ENCODE assay signal across 22 mouse cellular contexts in the genomic region with DNA sequence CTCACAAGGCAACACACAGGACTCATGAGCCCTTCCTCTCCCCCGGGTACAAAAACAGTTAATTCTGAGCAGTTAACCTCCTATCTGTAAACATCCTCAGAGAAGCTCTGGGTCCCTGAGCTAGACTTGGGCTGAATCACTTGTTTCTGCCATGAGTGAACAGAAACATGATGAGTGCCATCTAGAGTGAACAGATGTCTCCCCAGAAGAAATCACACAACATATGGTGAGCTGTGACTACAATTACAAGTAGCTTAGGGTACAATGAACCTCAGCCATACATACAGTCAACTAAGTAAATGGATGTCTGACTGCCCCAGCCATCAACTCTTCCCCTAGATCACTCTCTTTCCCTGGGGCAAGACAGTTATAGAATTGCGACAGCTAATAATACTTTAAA. TPM values are rescaled to one million over a fixed set of nuclear protein-coding genes. Genes with fewer than 3 reads are reported as not detected.
A peak's percentile ranks its signal among the peaks of the same experiment; 100 is the strongest.
DNase-seq lines count a peak whose midpoint lies in the region; ATAC-seq lines count a peak whose summit lies in the region.
"Had no signal": no experiment of that assay in that cellular context is flagged by ENCODE, and none has a peak within 500 bp of the region (broad histone marks: within the 10 kb centered on the region; RNA-seq: fewer than 3 reads in every experiment).

No protein-coding gene starts in this region.

- H3K27me3 ChIP-seq in hindbrain, embryonic 16.5 days (replicated peaks; ENCODE audit: control insufficient read depth, insufficient read depth, low read length) = no peaks in the 10 kb centered on the region
- no peaks in the 10 kb centered on the region for H3K27me3 ChIP-seq in hindbrain, embryonic 10.5 days (ENCODE audit: insufficient read depth, poor library complexity, severe bottlenecking)
- H3K27me3 ChIP-seq: heart, embryonic 15.5 days; megakaryocyte, embryonic 14.5 days; neural tube, embryonic 12.5 days had no signal

- no peak overlapping the region for H3K9ac ChIP-seq in hindbrain, embryonic 16.5 days (ENCODE audit: low read depth, low read length)
- H3K9ac ChIP-seq: heart, embryonic 15.5 days; liver, embryonic 15.5 days; neural tube, embryonic 12.5 days had no signal

- peak; percentile 47 for DNase-seq in cerebellum, adult 9-10 months
- DNase-seq in cerebellum, postnatal 10 days = no peak
- no peak for DNase-seq in hindbrain, embryonic 10.5 days (ENCODE audit: low spot score)
- DNase-seq in right cerebral cortex, adult 18-20 months = peak; percentile 71
- no peak for DNase-seq in right cerebral cortex, postnatal 25 days
- DNase-seq in left cerebral cortex, postnatal 14 days (ENCODE audit: low spot score in 2 of 2) = peak; percentile 38 to 57
- no peak for DNase-seq in embryo, embryonic 11 days
- DNase-seq: adrenal gland, postnatal 36 days; gastrocnemius, postnatal 14 days; heart, adult 2 months; kidney, adult 9 months; lung, postnatal 10 days; thymus, adult 18-20 months had no signal

- no peak overlapping the region for H3K4me2 ChIP-seq in hindbrain, embryonic 16.5 days (ENCODE audit: low read length)
- H3K4me2 ChIP-seq: heart, embryonic 15.5 days; liver, embryonic 15.5 days; neural tube, embryonic 12.5 days had no signal

- no peaks in the 10 kb centered on the region for H3K9me3 ChIP-seq in hindbrain, embryonic 16.5 days (ENCODE audit: control insufficient read depth, low read length)
- H3K9me3 ChIP-seq in hindbrain, embryonic 10.5 days = no peaks in the 10 kb centered on the region
- H3K9me3 ChIP-seq: G1E; heart, embryonic 15.5 days; liver, embryonic 15.5 days; megakaryocyte, embryonic 14.5 days; neural tube, embryonic 12.5 days had no signal

- ATAC-seq in hindbrain, embryonic 16.5 days = peak; percentile 34; the same call in 1 of the 2 replicates
- ATAC-seq: CD4-positive, CD25-positive, alpha-beta regulatory T cell, adult 4 months had no signal

- H3K36me3 ChIP-seq in hindbrain, embryonic 16.5 days (ENCODE audit: control insufficient read depth, insufficient read depth, low read length) = no peaks in the 10 kb centered on the region
- H3K36me3 ChIP-seq in hindbrain, embryonic 10.5 days = no peaks in the 10 kb centered on the region
- H3K36me3 ChIP-seq: G1E; heart, embryonic 15.5 days; liver, embryonic 15.5 days; neural tube, embryonic 12.5 days had no signal

- no peaks in the 10 kb centered on the region for H3K4me1 ChIP-seq in hindbrain, embryonic 16.5 days (ENCODE audit: control insufficient read depth, insufficient read depth, low read depth, low read length)
- no peaks in the 10 kb centered on the region for H3K4me1 ChIP-seq in hindbrain, embryonic 10.5 days (replicated peaks)
- H3K4me1 ChIP-seq: heart, embryonic 15.5 days; liver, embryonic 15.5 days; neural tube, embryonic 12.5 days had no signal

- H3K27ac ChIP-seq in hindbrain, embryonic 16.5 days (ENCODE audit: low read depth, low read length) = no peak overlapping the region
- no peak overlapping the region for H3K27ac ChIP-seq in hindbrain, embryonic 10.5 days
- H3K27ac ChIP-seq: heart, adult 2 months; heart, embryonic 15.5 days; liver, embryonic 15.5 days; neural tube, embryonic 12.5 days had no signal

- intact Hi-C loops in left cerebral cortex, postnatal 14 days (cut with DNase I) = loop anchor here (10.0 kb wide), 1 partner anchor 650 kb away; no protein-coding TSS in a partner anchor

- 91% methylated on average over 2 of the region's 2 CpGs for WGBS in hindbrain, embryonic 16.5 days
- 89% methylated on average over 2 of the region's 2 CpGs for WGBS in hindbrain, embryonic 10.5 days

- no peak overlapping the region for H3K4me3 ChIP-seq in hindbrain, embryonic 16.5 days (ENCODE audit: low read length)
- H3K4me3 ChIP-seq in hindbrain, embryonic 10.5 days = no peak overlapping the region
- H3K4me3 ChIP-seq: erythroblast, embryonic 14.5 days; heart, adult 2 months; heart, embryonic 15.5 days; liver, embryonic 15.5 days; megakaryocyte, embryonic 14.5 days; neural tube, embryonic 12.5 days had no signal

RNA-seq across cellular contexts. Expression of a gene that starts 7.9 kb away (rescaled TPM):
- polyA plus RNA-seq in hindbrain, embryonic 16.5 days (2015; fragmentation: Nextera tagmentation; extraction: Ambion mirVana) = 42.1 and 45.1 TPM in 2 replicates
- polyA plus RNA-seq in hindbrain, embryonic 10.5 days (2016; fragmentation: Nextera tagmentation; extraction: Ambion mirVana) = 1.7 and 3.0 TPM in 2 replicates
- 10 to 100 TPM; 38.2 to 42.1 TPM for total RNA-seq in left cerebral cortex, postnatal 14 days (2021)
- total RNA-seq: monocyte, adult 5-6 weeks had no signal

Comparison
In these comparisons a context has a peak if more than half of its experiments do, and no peak if none do; other contexts are left out.
1. DNase-seq: peak in cerebellum, adult 9-10 months (single experiment), right cerebral cortex, adult 18-20 months (single experiment) and left cerebral cortex, postnatal 14 days (2 of 2); none in cerebellum, postnatal 10 days (0 of 2), hindbrain, embryonic 10.5 days (single experiment), right cerebral cortex, postnatal 25 days (single experiment) and embryo, embryonic 11 days (single experiment).
2. RNA of a gene that starts 7.9 kb away (polyA plus RNA-seq): 42.1 to 45.1 TPM in hindbrain, embryonic 16.5 days; 1.7 to 3.0 TPM in hindbrain, embryonic 10.5 days; every median in the first group is over 10 times any median in the second.